Mouse (Mus musculus): ENCODE results near the gene Rxfp4. TPM values are rescaled to one million over a fixed set of nuclear protein-coding genes. Genes with fewer than 3 reads are reported as not detected.
"Not testable (repeated sequence)": the region's sequence is repeated elsewhere in the genome, so short reads cannot be mapped to it uniquely, and the experiment has no call there.

Rxfp4 gene
- polyA plus RNA-seq, 1 experiment from 2014 or later, result not detected

GRCm38 (mm10) chr3:88614418-88614817, 38.5 kb downstream of the Rxfp4 start:
- H3K4me1 ChIP-seq (replicated peaks; ENCODE audit: control insufficient read depth, insufficient read depth, low read length), result no peaks in the 10 kb centered on the region
- H3K9ac ChIP-seq (ENCODE audit: low read depth, low read length), result no peak overlapping the region
- H3K27ac ChIP-seq (ENCODE audit: low read depth, low read length), result no peak overlapping the region
- no peak overlapping the region for H3K4me3 ChIP-seq (ENCODE audit: low read depth, low read length)
- H3K9me3 ChIP-seq (ENCODE audit: control insufficient read depth, low read length), result no peaks in the 10 kb centered on the region
- no peak for ATAC-seq (ENCODE audit: low FRiP score)
- 75% methylated on average over 8 of the region's 8 CpGs for WGBS
- H3K27me3 ChIP-seq (ENCODE audit: control insufficient read depth, insufficient read depth, low read length), result no peaks in the 10 kb centered on the region
- H3K36me3 ChIP-seq (ENCODE audit: control insufficient read depth, insufficient read depth, low read length), result no peaks in the 10 kb centered on the region
- DNase-seq (ENCODE audit: low spot score), result no peak
- H3K4me2 ChIP-seq (replicated peaks; ENCODE audit: low read depth, low read length), result no peak overlapping the region

- no peak overlapping the region for H3K4me2 ChIP-seq (replicated peaks; ENCODE audit: low read depth, low read length)
- H3K27me3 ChIP-seq (ENCODE audit: control insufficient read depth, insufficient read depth, low read length), result no peaks in the 10 kb centered on the region
- no peaks in the 10 kb centered on the region for H3K9me3 ChIP-seq (ENCODE audit: control insufficient read depth, low read length)
- no peaks in the 10 kb centered on the region; the same call in 1 of the 2 replicates for H3K4me1 ChIP-seq (replicated peaks; ENCODE audit: control insufficient read depth, insufficient read depth, low read length)
- ATAC-seq (ENCODE audit: low FRiP score), result no peak
- no peak overlapping the region for H3K9ac ChIP-seq (ENCODE audit: low read depth, low read length)
- no peak for DNase-seq (ENCODE audit: low spot score)
- 78% methylated on average over 4 of the region's 4 CpGs for WGBS
- no peak overlapping the region for H3K4me3 ChIP-seq (ENCODE audit: low read depth, low read length)
- no peaks in the 10 kb centered on the region for H3K36me3 ChIP-seq (ENCODE audit: control insufficient read depth, insufficient read depth, low read length)
- no peak overlapping the region for H3K27ac ChIP-seq (ENCODE audit: low read depth, low read length)
These were observed 43.9 kb downstream of the Rxfp4 start for GRCm38 (mm10) chr3:88609066-88609465.

- DNase-seq (ENCODE audit: low spot score) (no peak), ATAC-seq (ENCODE audit: low FRiP score) (peak; percentile 66)
- Histone ChIP-seq H3K9ac (ENCODE audit: low read depth, low read length) (peak overlapping the region; percentile 41; the same call in 1 of the 2 replicates), H3K27me3 (ENCODE audit: control insufficient read depth, insufficient read depth, low read length) (no peaks in the 10 kb centered on the region), H3K27ac (ENCODE audit: low read depth, low read length) (no peak overlapping the region), H3K4me1 (replicated peaks; ENCODE audit: control insufficient read depth, insufficient read depth, low read length) (no peaks in the 10 kb centered on the region; the same call in 1 of the 2 replicates), H3K9me3 (ENCODE audit: control insufficient read depth, low read length) (no peaks in the 10 kb centered on the region), H3K4me2 (replicated peaks; ENCODE audit: low read depth, low read length) (peak overlapping the region; percentile 46), H3K4me3 (ENCODE audit: low read depth, low read length) (0 out of 2 replicates have a peak overlapping the region, but pooled peaks have one; percentile 6), H3K36me3 (ENCODE audit: control insufficient read depth, insufficient read depth, low read length) (no peaks in the 10 kb centered on the region)
- WGBS, result 15% methylated on average over 10 of the region's 10 CpGs
These were observed 45.2 kb downstream of the Rxfp4 start for GRCm38 (mm10) chr3:88607758-88608138.

GRCm38 (mm10) chr3:88607065-88607757, 45.7 kb downstream of the Rxfp4 start:
- Histone ChIP-seq H3K4me3 (ENCODE audit: low read depth, low read length) (peak overlapping the region; percentile 24), H3K9ac (ENCODE audit: low read depth, low read length) (peak overlapping the region; percentile 41), H3K4me1 (replicated peaks; ENCODE audit: control insufficient read depth, insufficient read depth, low read length) (no peaks in the 10 kb centered on the region; the same call in 1 of the 2 replicates), H3K4me2 (replicated peaks; ENCODE audit: low read depth, low read length) (peak overlapping the region; percentile 46), H3K27ac (ENCODE audit: low read depth, low read length) (no peak overlapping the region), H3K36me3 (ENCODE audit: control insufficient read depth, insufficient read depth, low read length) (no peaks in the 10 kb centered on the region), H3K27me3 (ENCODE audit: control insufficient read depth, insufficient read depth, low read length) (no peaks in the 10 kb centered on the region), H3K9me3 (ENCODE audit: control insufficient read depth, low read length) (no peaks in the 10 kb centered on the region)
- 1% methylated on average over 18 of the region's 20 CpGs for WGBS
- ATAC-seq (ENCODE audit: low FRiP score), result peak; percentile 90
- DNase-seq (ENCODE audit: low spot score), result peak; percentile 95

GRCm38 (mm10) chr3:88605666-88606065, 47.3 kb downstream of the Rxfp4 start, which contains the start of gene Arhgef2:
Arhgef2 (plus strand) TSS chr3:88605966.
- not testable (repeated sequence) for H3K27ac ChIP-seq (ENCODE audit: low read depth, low read length); H3K9ac ChIP-seq (ENCODE audit: low read depth, low read length); DNase-seq (ENCODE audit: low spot score); ATAC-seq (ENCODE audit: low FRiP score); H3K27me3 ChIP-seq (ENCODE audit: control insufficient read depth, insufficient read depth, low read length); H3K4me1 ChIP-seq (replicated peaks; ENCODE audit: control insufficient read depth, insufficient read depth, low read length); H3K9me3 ChIP-seq (ENCODE audit: control insufficient read depth, low read length); H3K36me3 ChIP-seq (ENCODE audit: control insufficient read depth, insufficient read depth, low read length); H3K4me2 ChIP-seq (replicated peaks; ENCODE audit: low read depth, low read length); H3K4me3 ChIP-seq (ENCODE audit: low read depth, low read length)
- WGBS, result 90% methylated on average over 2 of the region's 2 CpGs

- DNase-seq (ENCODE audit: low spot score) (no peak), ATAC-seq (ENCODE audit: low FRiP score) (no peak)
- Histone ChIP-seq H3K9me3 (ENCODE audit: control insufficient read depth, low read length) (no peaks in the 10 kb centered on the region), H3K9ac (ENCODE audit: low read depth, low read length) (no peak overlapping the region), H3K4me1 (replicated peaks; ENCODE audit: control insufficient read depth, insufficient read depth, low read length) (no peaks in the 10 kb centered on the region; the same call in 1 of the 2 replicates), H3K4me3 (ENCODE audit: low read depth, low read length) (no peak overlapping the region), H3K27ac (ENCODE audit: low read depth, low read length) (no peak overlapping the region), H3K27me3 (ENCODE audit: control insufficient read depth, insufficient read depth, low read length) (no peaks in the 10 kb centered on the region), H3K36me3 (ENCODE audit: control insufficient read depth, insufficient read depth, low read length) (no peaks in the 10 kb centered on the region), H3K4me2 (replicated peaks; ENCODE audit: low read depth, low read length) (no peak overlapping the region)
- WGBS, result 91% methylated on average over 7 of the region's 7 CpGs
These were observed 48.1 kb downstream of the Rxfp4 start for GRCm38 (mm10) chr3:88604863-88605262.

- Histone ChIP-seq H3K4me3 (ENCODE audit: low read depth, low read length) (no peak overlapping the region), H3K27ac (ENCODE audit: low read depth, low read length) (no peak overlapping the region), H3K36me3 (ENCODE audit: control insufficient read depth, insufficient read depth, low read length) (no peaks in the 10 kb centered on the region), H3K4me2 (replicated peaks; ENCODE audit: low read depth, low read length) (no peak overlapping the region), H3K9ac (ENCODE audit: low read depth, low read length) (no peak overlapping the region), H3K4me1 (replicated peaks; ENCODE audit: control insufficient read depth, insufficient read depth, low read length) (no peaks in the 10 kb centered on the region; the same call in 1 of the 2 replicates), H3K27me3 (ENCODE audit: control insufficient read depth, insufficient read depth, low read length) (no peaks in the 10 kb centered on the region), H3K9me3 (ENCODE audit: control insufficient read depth, low read length) (no peaks in the 10 kb centered on the region)
- DNase-seq (ENCODE audit: low spot score) (peak; percentile 65), ATAC-seq (ENCODE audit: low FRiP score) (no peak)
- 34% methylated on average over 6 of the region's 6 CpGs for WGBS
These were observed 49.2 kb downstream of the Rxfp4 start for GRCm38 (mm10) chr3:88603714-88604161.

- H3K27me3 ChIP-seq (ENCODE audit: control insufficient read depth, insufficient read depth, low read length), result no peaks in the 10 kb centered on the region
- H3K27ac ChIP-seq (ENCODE audit: low read depth, low read length), result no peak overlapping the region
- no peaks in the 10 kb centered on the region for H3K9me3 ChIP-seq (ENCODE audit: control insufficient read depth, low read length)
- H3K4me2 ChIP-seq (replicated peaks; ENCODE audit: low read depth, low read length), result no peak overlapping the region
- DNase-seq (ENCODE audit: low spot score), result no peak
- H3K36me3 ChIP-seq (ENCODE audit: control insufficient read depth, insufficient read depth, low read length), result no peaks in the 10 kb centered on the region
- ATAC-seq (ENCODE audit: low FRiP score), result no peak
- no peak overlapping the region for H3K9ac ChIP-seq (ENCODE audit: low read depth, low read length)
- 74% methylated on average over 4 of the region's 4 CpGs for WGBS
- no peaks in the 10 kb centered on the region; the same call in 1 of the 2 replicates for H3K4me1 ChIP-seq (replicated peaks; ENCODE audit: control insufficient read depth, insufficient read depth, low read length)
- H3K4me3 ChIP-seq (ENCODE audit: low read depth, low read length), result no peak overlapping the region
These were observed 50.5 kb downstream of the Rxfp4 start for GRCm38 (mm10) chr3:88602466-88602865.
